Mouse (Mus musculus): ENCODE measurements around the gene Acsf2.

GRCm38 (mm10) chr11:94549691-94550441 lies 51.8 kb downstream of the Acsf2 start:
- TF ChIP-seq CTCF (IDR thresholded peaks at IDR 0.05; ENCODE audit: control insufficient read depth, insufficient read depth, insufficient replicate concordance, low read depth, low read length) (no peak), POLR2A (IDR thresholded peaks at IDR 0.05; ENCODE audit: control insufficient read depth, low read depth, low read length) (no peak)

Data from testis, adult 2 months (tissue).